Mouse (Mus musculus): Measurements from ENCODE around the gene Zfp322a. TPM values are rescaled to one million over a fixed set of nuclear protein-coding genes. Genes with fewer than 3 reads are reported as not detected.
"Not testable (repeated sequence)": the region's sequence is repeated elsewhere in the genome, so short reads cannot be mapped to it uniquely, and the experiment has no call there.

Gene Zfp322a
- total RNA-seq, 2 experiments from 2014 or later: 13.6 to 16.5 TPM

- DNase-seq; intact Hi-C loops (cut with DNase I): not testable (repeated sequence)
Measured at GRCm38 (mm10) chr13:23354541-23354940, 14.5 kb downstream of the Zfp322a start.

- DNase-seq: no peak
- intact Hi-C loops (cut with DNase I): no loop called here
Measured at GRCm38 (mm10) chr13:23317305-23317889, 51.6 kb downstream of the Zfp322a start.

- intact Hi-C loops (cut with DNase I): no loop called here
Measured at GRCm38 (mm10) chr13:23312909-23313669, 55.9 kb downstream of the Zfp322a start.

GRCm38 (mm10) chr13:23310036-23310435 lies 59.0 kb downstream of the Zfp322a start:
- intact Hi-C loops (cut with DNase I): no loop called here
- no peak for DNase-seq

More at GRCm38 (mm10) chr13:23312909-23313669, 55.9 kb downstream of the Zfp322a start:
- no peak for DNase-seq

GRCm38 (mm10) chr13:23309495-23310011 lies 59.5 kb downstream of the Zfp322a start:
- no peak for DNase-seq
- intact Hi-C loops (cut with DNase I): no loop called here

GRCm38 (mm10) chr13:23308639-23309307 lies 60.2 kb downstream of the Zfp322a start:
- DNase-seq; intact Hi-C loops (cut with DNase I): not testable (repeated sequence)

GRCm38 (mm10) chr13:23307069-23307814 lies 61.8 kb downstream of the Zfp322a start:
- DNase-seq: no peak
- intact Hi-C loops (cut with DNase I): no loop called here

GRCm38 (mm10) chr13:23306707-23307068 lies 62.3 kb downstream of the Zfp322a start:
- no peak for DNase-seq
- intact Hi-C loops (cut with DNase I): no loop called here

Other genes starting within 250 kb of the Zfp322a start
- gene Vmn1r218, start 236.1 kb downstream of the Zfp322a start, total RNA-seq (2021): not detected
- gene Vmn1r219, start 209.9 kb downstream of the Zfp322a start, total RNA-seq (2021): not detected
- gene Vmn1r220, start 181.2 kb downstream of the Zfp322a start, total RNA-seq (2021): not detected
- gene Vmn1r221, start 155.1 kb downstream of the Zfp322a start, total RNA-seq (2021): not detected
- not detected for gene Vmn1r222, start 133.3 kb downstream of the Zfp322a start, total RNA-seq (2021)
- gene Vmn1r223, start 122.1 kb downstream of the Zfp322a start, total RNA-seq (2021): not detected
- 1 to 10 TPM; 4.3 TPM for gene Abt1, start 54.7 kb upstream of the Zfp322a start, total RNA-seq (2021)
- not detected for gene Btn1a1, start 96.7 kb upstream of the Zfp322a start, total RNA-seq (2021)
- not detected for gene Btn2a2, start 119.6 kb upstream of the Zfp322a start, total RNA-seq (2021)
- 100 to 1,000 TPM; 268 to 283 TPM for gene Hist1h4h, start 161.8 kb upstream of the Zfp322a start, total RNA-seq (2021)
- 10 to 100 TPM; 14.1 to 19.0 TPM for gene Hist1h2af, start 164.7 kb upstream of the Zfp322a start, total RNA-seq (2021)
- gene Hist1h3g, start 166.2 kb upstream of the Zfp322a start, total RNA-seq (2021): 1 to 10 TPM; 2.5 to 4.1 TPM
- gene Hist1h2bh, start 174.2 kb upstream of the Zfp322a start, total RNA-seq (2021): 1 to 10 TPM in 1 of 2 experiments, under 1 TPM in 1; 0.94 to 1.9 TPM
- 10 to 100 TPM in 1 of 2 experiments, 1 to 10 TPM in 1; 7.4 to 10.0 TPM for gene Hist1h3f, start 174.8 kb upstream of the Zfp322a start, total RNA-seq (2021)
- gene Hist1h4f, start 182.4 kb upstream of the Zfp322a start, total RNA-seq (2021): 10 to 100 TPM; 37.7 to 40.9 TPM
- 1 to 10 TPM; 2.2 to 2.3 TPM for gene Hist1h1d, start 184.1 kb upstream of the Zfp322a start, total RNA-seq (2021)
- gene Hist1h3e, start 193.2 kb upstream of the Zfp322a start, total RNA-seq (2021): 10 to 100 TPM; 21.4 to 23.8 TPM
- 1 to 10 TPM; 2.6 to 3.4 TPM for gene Hist1h2ae, start 202.0 kb upstream of the Zfp322a start, total RNA-seq (2021)
- gene Hist1h2bg, start 202.2 kb upstream of the Zfp322a start, total RNA-seq (2021): 10 to 100 TPM; 38.1 to 41.0 TPM
- 10 to 100 TPM; 13.1 to 14.6 TPM for gene Hist1h2bf, start 205.0 kb upstream of the Zfp322a start, total RNA-seq (2021)
- gene Hist1h2ad, start 205.2 kb upstream of the Zfp322a start, total RNA-seq (2021): 1 to 10 TPM; 2.9 to 4.6 TPM
- 1 to 10 TPM; 3.1 to 4.8 TPM for gene Hist1h3d, start 206.6 kb upstream of the Zfp322a start, total RNA-seq (2021)
- gene Hist1h4d, start 212.4 kb upstream of the Zfp322a start, total RNA-seq (2021): 10 to 100 TPM; 61.5 to 67.6 TPM